Mouse (Mus musculus) embryo, embryonic 10 days (tissue): ENCODE data around the gene Socs2.
A peak's percentile ranks its signal among the peaks of the same experiment; 100 is the strongest.

ENCODE experiments used
- DNase-seq: peaks from one replicate; pipeline ENCODE4 v3.0.0-alpha.2; 2015; ENCODE audit warnings: low spot score

Socs2 gene

GRCm38 (mm10) chr10:95420284-95420683 is 3.3 kb upstream of the Socs2 start:
- DNase-seq = no peak

GRCm38 (mm10) chr10:95419726-95420125 is 2.7 kb upstream of the Socs2 start:
- DNase-seq = no peak

- DNase-seq = no peak
Measured at GRCm38 (mm10) chr10:95418631-95419030, 1.7 kb upstream of the Socs2 start.

- peak; percentile 88 for DNase-seq
Measured at GRCm38 (mm10) chr10:95417496-95418236, 686 bp upstream of the Socs2 start.

GRCm38 (mm10) chr10:95416361-95416684 is 657 bp downstream of the Socs2 start:
- no peak for DNase-seq

GRCm38 (mm10) chr10:95415533-95416360 is 1.2 kb downstream of the Socs2 start:
- peak; percentile 68 for DNase-seq

- DNase-seq = peak; percentile 30
Measured at GRCm38 (mm10) chr10:95415159-95415532, 1.8 kb downstream of the Socs2 start.

- peak; percentile 76 for DNase-seq
Measured at GRCm38 (mm10) chr10:95414316-95415158, 2.4 kb downstream of the Socs2 start.

GRCm38 (mm10) chr10:95411139-95411538 is 5.8 kb downstream of the Socs2 start:
- DNase-seq = no peak

- no peak for DNase-seq
Measured at GRCm38 (mm10) chr10:95410709-95411108, 6.3 kb downstream of the Socs2 start.

GRCm38 (mm10) chr10:95410209-95410608 is 6.8 kb downstream of the Socs2 start:
- no peak for DNase-seq

GRCm38 (mm10) chr10:95409149-95409548 is 7.8 kb downstream of the Socs2 start:
- no peak for DNase-seq

GRCm38 (mm10) chr10:95408487-95408886 is 8.5 kb downstream of the Socs2 start:
- no peak for DNase-seq

- DNase-seq = no peak
Measured at GRCm38 (mm10) chr10:95407541-95408160, 9.3 kb downstream of the Socs2 start.

- no peak for DNase-seq
Measured at GRCm38 (mm10) chr10:95404774-95405173, 12.2 kb downstream of the Socs2 start.

GRCm38 (mm10) chr10:95399689-95400354 is 17.2 kb downstream of the Socs2 start:
- DNase-seq = no peak

GRCm38 (mm10) chr10:95398489-95398888 is 18.5 kb downstream of the Socs2 start:
- peak; percentile 39 for DNase-seq

- no peak for DNase-seq
Measured at GRCm38 (mm10) chr10:95397191-95397835, 19.7 kb downstream of the Socs2 start.

GRCm38 (mm10) chr10:95396356-95396755 is 20.6 kb downstream of the Socs2 start:
- DNase-seq = no peak

- peak; percentile 32 for DNase-seq
Measured at GRCm38 (mm10) chr10:95394819-95395812, 21.9 kb downstream of the Socs2 start.
